Mouse (Mus musculus): ENCODE measurements around the gene Dlg5. TPM values are rescaled to one million over a fixed set of nuclear protein-coding genes. Genes with fewer than 3 reads are reported as not detected.

The Dlg5 gene
- polyA plus RNA-seq, 2 experiments, result 0.96 to 2.1 TPM

DNA sequence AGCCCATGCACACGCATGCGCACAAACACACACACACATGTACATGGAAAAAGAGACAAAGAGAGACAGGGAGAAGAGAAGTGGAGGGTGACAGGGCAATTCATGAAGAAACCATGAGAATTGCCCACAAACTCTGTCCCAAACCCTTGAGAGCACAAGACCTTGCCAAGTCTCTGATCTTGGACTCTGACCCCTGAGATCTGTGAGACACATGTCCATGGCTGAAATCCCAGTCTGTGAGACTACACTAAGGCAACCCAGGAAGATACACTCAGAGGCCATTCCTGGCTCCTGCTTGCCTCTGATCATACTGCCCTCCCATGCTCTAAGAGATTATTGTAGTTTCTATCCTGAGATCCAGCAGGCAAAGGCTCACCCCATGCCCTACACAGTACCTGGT is 44.9 kb downstream of the Dlg5 start:
- Histone ChIP-seq H3K4me1 (replicated peaks; ENCODE audit: control insufficient read depth in 2 of 2, insufficient read depth in 2 of 2, low read length in 1 of 2) (no peaks in the 10 kb centered on the region), H3K9ac (replicated peaks) (no peak overlapping the region), H3K27me3 (ENCODE audit: control insufficient read depth, insufficient read depth, low read length) (no peaks in the 10 kb centered on the region), H3K4me3 (ENCODE audit: insufficient read depth in 1 of 2, low read depth in 2 of 2, low read length in 2 of 2) (no peak overlapping the region), H3K9me3 (ENCODE audit: control insufficient read depth, low read length) (no peaks in the 10 kb centered on the region), H3K36me3 (replicated peaks; ENCODE audit: control insufficient read depth, insufficient read depth, low read depth) (no peaks in the 10 kb centered on the region), H3K27ac (no peak overlapping the region), H3K4me2 (ENCODE audit: low read depth) (no peak overlapping the region)
- WGBS (ENCODE audit: insufficient replicate concordance), result 66% methylated on average over 2 of the region's 2 CpGs
- DNase-seq (ENCODE audit: low read depth in 3 of 3, low spot score in 3 of 3), result no peak
- TF ChIP-seq EP300 (IDR thresholded peaks at IDR 0.05; ENCODE audit: low read depth) (no peak), CTCF (IDR thresholded peaks at IDR 0.05; ENCODE audit: low read depth) (no peak)
- ATAC-seq (ENCODE audit: insufficient read depth), result no peak

DNA sequence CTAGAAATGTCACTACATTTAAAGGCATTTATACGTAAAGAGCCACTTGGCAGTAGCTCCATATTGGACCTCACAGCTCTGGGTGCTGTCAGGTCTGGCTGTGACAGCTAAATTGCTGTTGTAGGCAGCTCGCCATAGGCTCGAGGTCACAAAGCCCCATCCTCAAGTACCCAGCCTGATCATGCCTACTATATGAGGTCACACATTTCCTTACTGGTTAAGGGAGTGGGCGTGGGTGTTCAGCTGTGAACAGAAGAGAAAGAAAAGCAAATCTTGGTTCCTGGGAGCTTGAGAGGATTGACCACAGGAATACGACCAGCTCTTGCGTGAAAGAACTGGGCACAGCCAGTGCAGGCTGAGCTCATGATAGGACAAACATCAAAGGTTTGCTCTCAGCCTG is 46.0 kb downstream of the Dlg5 start:
- no peaks in the 10 kb centered on the region for H3K9me3 ChIP-seq (ENCODE audit: control insufficient read depth, low read length)
- no peak overlapping the region for H3K4me2 ChIP-seq (ENCODE audit: low read depth)
- H3K36me3 ChIP-seq (replicated peaks; ENCODE audit: control insufficient read depth, insufficient read depth, low read depth), result no peaks in the 10 kb centered on the region
- TF ChIP-seq CTCF (IDR thresholded peaks at IDR 0.05; ENCODE audit: low read depth), result no peak
- TF ChIP-seq EP300 (IDR thresholded peaks at IDR 0.05; ENCODE audit: low read depth), result no peak
- ATAC-seq (ENCODE audit: insufficient read depth) (no peak), DNase-seq (ENCODE audit: low read depth in 3 of 3, low spot score in 3 of 3) (no peak)
- H3K9ac ChIP-seq (replicated peaks), result no peak overlapping the region
- no peak overlapping the region for H3K27ac ChIP-seq
- H3K4me1 ChIP-seq (replicated peaks; ENCODE audit: control insufficient read depth in 2 of 2, insufficient read depth in 2 of 2, low read length in 1 of 2), result no peaks in the 10 kb centered on the region
- no peak overlapping the region for H3K4me3 ChIP-seq (ENCODE audit: insufficient read depth in 1 of 2, low read depth in 2 of 2, low read length in 2 of 2)
- WGBS (ENCODE audit: insufficient replicate concordance), result 54% methylated on average over 6 of the region's 6 CpGs
- H3K27me3 ChIP-seq (ENCODE audit: control insufficient read depth, insufficient read depth, low read length), result no peaks in the 10 kb centered on the region

DNA sequence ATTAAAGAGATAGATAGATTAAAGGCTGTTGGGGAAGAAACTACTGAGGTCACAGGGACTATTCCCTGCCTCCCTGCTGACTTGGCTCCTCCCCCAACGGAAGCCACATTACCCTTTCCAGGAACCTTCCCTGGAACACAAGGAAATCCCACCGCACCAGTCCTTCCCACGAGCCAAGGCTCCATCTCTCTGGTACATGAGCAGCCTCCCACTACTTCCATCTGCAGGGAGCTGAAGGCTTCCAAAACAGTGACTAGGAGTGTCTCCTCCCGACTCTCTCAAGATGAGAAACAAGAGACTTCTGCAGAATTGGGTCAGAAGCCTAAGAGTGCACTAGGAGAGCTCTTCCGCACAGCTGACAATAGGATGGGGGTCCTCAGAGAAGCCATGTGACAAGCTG is 47.9 kb downstream of the Dlg5 start:
- 58% methylated on average over 5 of the region's 5 CpGs for WGBS (ENCODE audit: insufficient replicate concordance)
- DNase-seq (ENCODE audit: low read depth in 3 of 3, low spot score in 3 of 3) (no peak), ATAC-seq (ENCODE audit: insufficient read depth) (no peak)
- H3K27me3 ChIP-seq (ENCODE audit: control insufficient read depth, insufficient read depth, low read length), result no peaks in the 10 kb centered on the region
- H3K4me2 ChIP-seq (ENCODE audit: low read depth), result no peak overlapping the region
- no peaks in the 10 kb centered on the region for H3K9me3 ChIP-seq (ENCODE audit: control insufficient read depth, low read length)
- no peaks in the 10 kb centered on the region for H3K36me3 ChIP-seq (replicated peaks; ENCODE audit: control insufficient read depth, insufficient read depth, low read depth)
- no peak overlapping the region for H3K4me3 ChIP-seq (ENCODE audit: insufficient read depth in 1 of 2, low read depth in 2 of 2, low read length in 2 of 2)
- H3K9ac ChIP-seq (replicated peaks), result no peak overlapping the region
- TF ChIP-seq CTCF (IDR thresholded peaks at IDR 0.05; ENCODE audit: low read depth), result no peak
- no peak for TF ChIP-seq EP300 (IDR thresholded peaks at IDR 0.05; ENCODE audit: low read depth)
- H3K4me1 ChIP-seq (replicated peaks; ENCODE audit: control insufficient read depth in 2 of 2, insufficient read depth in 2 of 2, low read length in 1 of 2), result no peaks in the 10 kb centered on the region
- H3K27ac ChIP-seq, result no peak overlapping the region

DNA sequence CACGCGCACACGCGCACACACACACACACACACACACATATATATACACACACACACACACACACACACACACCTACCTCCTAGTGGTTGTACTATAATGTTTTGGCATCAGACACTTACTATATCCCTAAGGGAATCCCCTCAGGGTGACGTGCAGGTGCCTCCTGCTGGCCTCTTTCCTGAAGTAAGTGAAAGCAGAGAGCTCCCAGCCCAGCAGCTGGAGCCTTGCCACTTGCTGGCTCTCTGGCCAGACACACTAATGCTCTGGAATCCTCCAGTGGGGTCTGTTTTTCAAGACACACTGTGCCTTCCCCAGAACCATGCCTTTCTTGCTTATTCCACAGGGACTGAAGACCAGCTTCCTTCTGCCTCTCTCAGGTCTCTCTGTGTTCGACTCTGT is 48.8 kb downstream of the Dlg5 start:
- H3K4me3 ChIP-seq (ENCODE audit: insufficient read depth in 1 of 2, low read depth in 2 of 2, low read length in 2 of 2), result no peak overlapping the region
- H3K27ac ChIP-seq, result no peak overlapping the region
- no peaks in the 10 kb centered on the region for H3K27me3 ChIP-seq (ENCODE audit: control insufficient read depth, insufficient read depth, low read length)
- no peak overlapping the region for H3K4me2 ChIP-seq (ENCODE audit: low read depth)
- H3K9ac ChIP-seq (replicated peaks), result no peak overlapping the region
- 74% methylated on average over 6 of the region's 6 CpGs for WGBS (ENCODE audit: insufficient replicate concordance)
- no peak for DNase-seq (ENCODE audit: low read depth in 3 of 3, low spot score in 3 of 3)
- TF ChIP-seq CTCF (IDR thresholded peaks at IDR 0.05; ENCODE audit: low read depth), result no peak
- TF ChIP-seq EP300 (IDR thresholded peaks at IDR 0.05; ENCODE audit: low read depth), result no peak
- H3K9me3 ChIP-seq (ENCODE audit: control insufficient read depth, low read length), result no peaks in the 10 kb centered on the region
- no peaks in the 10 kb centered on the region for H3K36me3 ChIP-seq (replicated peaks; ENCODE audit: control insufficient read depth, insufficient read depth, low read depth)
- ATAC-seq (ENCODE audit: insufficient read depth), result no peak
- H3K4me1 ChIP-seq (replicated peaks; ENCODE audit: control insufficient read depth in 2 of 2, insufficient read depth in 2 of 2, low read length in 1 of 2), result no peaks in the 10 kb centered on the region

DNA sequence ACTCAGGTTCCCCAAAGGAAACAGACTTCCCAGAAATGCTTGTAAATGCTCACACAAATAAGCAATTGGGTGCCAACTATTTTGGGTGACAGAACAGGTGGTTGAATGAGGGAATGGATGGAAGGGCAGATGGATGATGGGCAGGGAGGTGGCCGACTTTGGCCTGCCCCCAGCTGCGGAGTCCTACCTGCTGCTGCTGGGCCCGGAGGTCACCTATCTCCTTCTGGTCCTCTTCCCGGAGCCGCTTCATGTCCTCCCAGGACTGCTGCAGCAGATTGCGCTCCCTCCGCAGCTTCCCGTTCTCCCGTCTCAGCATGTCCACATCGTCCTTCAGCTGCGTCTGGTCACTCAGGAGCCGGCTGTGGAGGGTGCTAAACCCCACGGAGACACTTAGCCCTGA is 55.6 kb downstream of the Dlg5 start:
- Histone ChIP-seq H3K9me3 (ENCODE audit: control insufficient read depth, low read length) (no peaks in the 10 kb centered on the region), H3K27ac (no peak overlapping the region), H3K27me3 (ENCODE audit: control insufficient read depth, insufficient read depth, low read length) (no peaks in the 10 kb centered on the region), H3K4me2 (ENCODE audit: low read depth) (no peak overlapping the region), H3K9ac (replicated peaks) (no peak overlapping the region), H3K36me3 (replicated peaks; ENCODE audit: control insufficient read depth, insufficient read depth, low read depth) (no peaks in the 10 kb centered on the region), H3K4me1 (replicated peaks; ENCODE audit: control insufficient read depth in 2 of 2, insufficient read depth in 2 of 2, low read length in 1 of 2) (no peaks in the 10 kb centered on the region), H3K4me3 (ENCODE audit: insufficient read depth in 1 of 2, low read depth in 2 of 2, low read length in 2 of 2) (no peak overlapping the region)
- no peak for DNase-seq (ENCODE audit: low read depth in 3 of 3, low spot score in 3 of 3)
- no peak for ATAC-seq (ENCODE audit: insufficient read depth)
- whole genome bisulfite sequencing (ENCODE audit: insufficient replicate concordance), result 73% methylated on average over 13 of the region's 13 CpGs
- TF ChIP-seq EP300 (IDR thresholded peaks at IDR 0.05; ENCODE audit: low read depth) (no peak), CTCF (IDR thresholded peaks at IDR 0.05; ENCODE audit: low read depth) (no peak)
